Mouse (Mus musculus) liver, embryonic 14.5 days (tissue): Measurements from ENCODE around the gene Cd300e. TPM values are rescaled to one million over a fixed set of nuclear protein-coding genes. Genes with fewer than 3 reads are reported as not detected.

Source experiments
- ATAC-seq: fragments of 200-750 bp; cut with Nextera tagmentation; 2 replicates; pipeline ENCODE4 v1.8.0; 2017; ENCODE audit warnings: moderate number of reproducible peaks, mild to moderate bottlenecking, moderate library complexity; ENCODE audit not compliant: insufficient read depth
- DNase-seq, 3 experiments: peaks; one replicate each; pipeline ENCODE4 v3.0.0-alpha.2; 2012 to 2013; ENCODE audit warnings: low read depth in 3 of 3, low spot score in 3 of 3
- H3K27ac ChIP-seq: fragments of 300-500 bp; sonication (generic); 2 replicates; pipeline ENCODE4 v1.5.1; 2014; ENCODE audit warnings: moderate library complexity, mild to moderate bottlenecking, control low read depth, inconsistent platforms
- H3K27me3 ChIP-seq: fragments of 300-500 bp; sonication (generic); 2 replicates; pipeline ENCODE4 v1.6.1; 2014; ENCODE audit warnings: mild to moderate bottlenecking, low read length, moderate library complexity; ENCODE audit not compliant: control insufficient read depth, insufficient read depth
- H3K36me3 ChIP-seq: fragments of 300-500 bp; sonication (generic); replicated peaks from 2 replicates; pipeline ENCODE4 v1.6.1; 2014; ENCODE audit warnings: low read depth; ENCODE audit not compliant: control insufficient read depth, insufficient read depth
- H3K4me1 ChIP-seq, 2 experiments: fragments of 200-500 bp in 1 of 2; fragments of 300-500 bp in 1 of 2; sonication (generic) in 1 of 2; replicated peaks; 2 replicates each; pipeline ENCODE4 v1.6.1; 2012 to 2014; ENCODE audit warnings: antibody characterized with exemption in 1 of 2, inconsistent platforms in 1 of 2, low read length in 1 of 2; ENCODE audit not compliant: control insufficient read depth in 2 of 2, insufficient read depth in 2 of 2
- H3K4me2 ChIP-seq: fragments of 300-500 bp; sonication (generic); 2 replicates; pipeline ENCODE4 v1.6.1; 2014; ENCODE audit warnings: low read depth, mild to moderate bottlenecking, control low read depth, moderate library complexity
- H3K4me3 ChIP-seq, 2 experiments: fragments of 200-500 bp in 1 of 2; fragments of 300-500 bp in 1 of 2; sonication (generic) in 1 of 2; 2 replicates each; pipeline ENCODE4 v1.5.1; 2012 to 2014; ENCODE audit warnings: low read depth in 2 of 2, low read length in 2 of 2, mild to moderate bottlenecking in 2 of 2, control low read depth in 1 of 2, inconsistent platforms in 1 of 2, moderate library complexity in 1 of 2; ENCODE audit not compliant: insufficient read depth in 1 of 2
- H3K9ac ChIP-seq: fragments of 300-500 bp; sonication (generic); replicated peaks from 2 replicates; pipeline ENCODE4 v1.6.1; 2014; ENCODE audit warnings: mild to moderate bottlenecking, control low read depth, moderate library complexity
- H3K9me3 ChIP-seq: fragments of 300-500 bp; sonication (generic); 2 replicates; pipeline ENCODE4 v1.6.1; 2016; ENCODE audit warnings: low read length, mixed read lengths; ENCODE audit not compliant: control insufficient read depth
- CTCF ChIP-seq: IDR thresholded peaks from 2 replicates; pipeline ENCODE4 v1.5.1; 2016; ENCODE audit warnings: antibody characterized with exemption, low read depth, control low read depth
- EP300 ChIP-seq: IDR thresholded peaks from 2 replicates; pipeline ENCODE4 v1.6.1; 2016; ENCODE audit warnings: antibody characterized with exemption, low read depth
- WGBS: fragments of 180-500 bp; shearing (Covaris S2); extraction: QIAGEN DNeasy Blood & Tissue Kit; methylation state at CpG from one replicate; pipeline ENCODE4 v1.1.7; 2014; ENCODE audit not compliant: insufficient replicate concordance; 5-methylcytosine and 5-hydroxymethylcytosine counted together
- polyA plus RNA-seq, 2 experiments: library from polyadenylated mRNA; depleted of rRNA in 1 of 2; stranded (reverse) in 1 of 2; unstranded in 1 of 2; fragments of >200 nt; fragmentation: Nextera tagmentation in 1 of 2; extraction: Ambion mirVana in 1 of 2; gene quantifications; 2 replicates each; pipeline versions ENCODE4 v1.2.1 to v1.2.3; 2012 to 2014

Cd300e gene
- polyA plus RNA-seq, 2 experiments, result 0.22 to 0.56 TPM

DNA sequence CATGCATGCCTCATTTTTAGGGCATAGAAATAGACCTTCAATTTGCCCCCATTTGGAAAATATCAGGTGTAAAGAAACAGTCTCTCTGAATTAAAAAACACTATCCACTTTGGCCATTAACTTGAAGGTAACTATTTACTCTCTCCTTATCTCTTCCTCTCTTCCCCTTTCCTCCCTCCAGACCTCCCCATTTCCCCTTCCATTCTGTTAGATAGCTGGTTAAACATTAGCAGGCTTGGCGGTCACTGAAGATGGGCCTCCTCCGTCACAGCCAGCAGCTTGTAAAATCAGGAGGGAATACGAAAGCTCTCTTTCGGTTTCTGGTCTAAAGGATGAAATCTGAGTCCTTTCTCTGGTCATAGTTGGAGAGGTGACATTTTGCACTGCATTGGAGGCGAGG, 13.9 kb upstream of the Cd300e start:
- ATAC-seq (peak; percentile 39; the same call in 1 of the 2 replicates), DNase-seq (peak in 2 of 3 experiments; percentile 19 to 22)
- H3K27me3 ChIP-seq, result no peaks in the 10 kb centered on the region
- 8% methylated on average over 5 of the region's 5 CpGs for WGBS
- H3K9ac ChIP-seq, result no peak overlapping the region
- H3K4me2 ChIP-seq, result peak overlapping the region; percentile 18; the same call in 1 of the 2 replicates
- no peak for TF ChIP-seq EP300
- no peak for TF ChIP-seq CTCF
- H3K4me3 ChIP-seq, result no peak overlapping the region
- H3K9me3 ChIP-seq, result no peaks in the 10 kb centered on the region
- H3K36me3 ChIP-seq, result no peaks in the 10 kb centered on the region
- no peak overlapping the region for H3K27ac ChIP-seq
- H3K4me1 ChIP-seq, result peaks cover 0 to 28% of the 10 kb centered on the region in 2 experiments; a peak in 2 of 4 replicates

DNA sequence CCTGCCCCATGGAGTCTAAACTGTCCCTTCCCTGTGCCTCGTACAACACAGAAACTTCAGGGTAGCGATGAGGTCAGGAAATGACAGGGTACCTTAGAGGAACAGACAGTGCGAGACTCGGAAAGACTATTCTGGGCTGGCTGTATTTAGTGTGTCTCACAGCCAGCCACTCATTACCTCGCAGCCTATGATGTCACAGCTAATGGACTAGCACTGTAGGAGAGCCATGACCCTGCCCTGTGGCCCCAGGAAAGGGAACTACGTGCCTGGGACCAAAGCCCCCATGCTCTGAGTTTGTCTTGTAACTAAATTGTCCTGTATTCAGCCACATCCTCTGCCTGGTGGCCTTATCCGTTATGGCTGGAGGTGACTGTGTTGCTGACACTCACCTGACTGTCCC, 13.4 kb upstream of the Cd300e start:
- Histone ChIP-seq H3K9me3 (no peaks in the 10 kb centered on the region), H3K9ac (no peak overlapping the region), H3K27me3 (no peaks in the 10 kb centered on the region), H3K4me2 (no peak overlapping the region), H3K4me3 (no peak overlapping the region), H3K36me3 (no peaks in the 10 kb centered on the region), H3K27ac (no peak overlapping the region), H3K4me1 (peaks cover 0 to 28% of the 10 kb centered on the region in 2 experiments; a peak in 2 of 4 replicates)
- no peak for DNase-seq
- WGBS, result 14% methylated on average over 7 of the region's 7 CpGs
- 0 out of 2 replicates have a peak, but pooled peaks have one; percentile 35 for ATAC-seq
- TF ChIP-seq CTCF (no peak), EP300 (no peak)

- Histone ChIP-seq H3K4me1 (peaks cover 0 to 26% of the 10 kb centered on the region in 2 experiments; a peak in 2 of 4 replicates), H3K4me3 (no peak overlapping the region), H3K4me2 (no peak overlapping the region), H3K27ac (no peak overlapping the region), H3K9me3 (no peaks in the 10 kb centered on the region), H3K9ac (no peak overlapping the region), H3K36me3 (no peaks in the 10 kb centered on the region), H3K27me3 (no peaks in the 10 kb centered on the region)
- ATAC-seq (no peak), DNase-seq (no peak)
- no peak for TF ChIP-seq EP300
- 56% methylated on average over 5 of the region's 5 CpGs for WGBS
These were observed 11.0 kb upstream of the Cd300e start for GRCm38 (mm10) chr11:115073002-115073401.

DNA sequence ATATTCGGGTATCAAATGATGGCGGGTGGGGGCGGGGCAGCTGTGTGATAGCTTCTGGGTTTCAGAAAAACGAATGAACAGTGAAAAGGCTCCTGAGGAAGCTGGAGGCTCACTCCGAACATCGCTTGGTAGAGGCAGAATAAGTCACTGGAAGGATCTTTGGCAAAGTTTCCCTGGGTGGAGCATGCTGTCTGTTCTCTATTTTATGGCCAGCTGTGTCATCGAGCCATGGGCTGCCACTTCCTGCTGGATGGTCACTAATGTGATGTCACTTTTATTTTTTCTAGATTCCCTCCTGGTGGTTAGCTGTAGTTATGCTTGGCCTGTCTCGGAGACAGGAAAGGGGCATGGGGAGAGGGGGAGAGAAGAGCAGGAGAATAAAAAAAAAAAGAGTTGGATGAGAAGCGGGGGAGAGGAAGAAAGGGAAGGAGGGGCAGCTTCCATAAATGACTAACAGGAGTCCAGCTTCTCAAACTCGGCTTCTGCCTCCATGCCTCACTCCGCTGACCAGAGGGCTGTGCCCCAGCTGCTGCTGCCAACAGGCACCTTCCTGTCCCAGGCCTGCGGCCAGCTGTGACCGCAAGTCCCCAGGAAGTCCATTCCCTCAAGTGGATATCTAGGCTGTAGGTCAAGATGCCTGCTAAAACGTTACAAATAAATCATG, 9.8 kb upstream of the Cd300e start:
- DNase-seq, result no peak
- H3K4me1 ChIP-seq, result peaks cover 0 to 22% of the 10 kb centered on the region in 2 experiments; a peak in 2 of 4 replicates
- no peak for TF ChIP-seq EP300
- no peak for TF ChIP-seq CTCF
- H3K9ac ChIP-seq, result no peak overlapping the region
- WGBS, result 12% methylated on average over 14 of the region's 14 CpGs
- no peaks in the 10 kb centered on the region for H3K36me3 ChIP-seq
- H3K9me3 ChIP-seq, result no peaks in the 10 kb centered on the region
- H3K27me3 ChIP-seq, result no peaks in the 10 kb centered on the region
- no peak overlapping the region for H3K4me2 ChIP-seq
- H3K27ac ChIP-seq, result no peak overlapping the region
- no peak for ATAC-seq
- no peak overlapping the region for H3K4me3 ChIP-seq

DNA sequence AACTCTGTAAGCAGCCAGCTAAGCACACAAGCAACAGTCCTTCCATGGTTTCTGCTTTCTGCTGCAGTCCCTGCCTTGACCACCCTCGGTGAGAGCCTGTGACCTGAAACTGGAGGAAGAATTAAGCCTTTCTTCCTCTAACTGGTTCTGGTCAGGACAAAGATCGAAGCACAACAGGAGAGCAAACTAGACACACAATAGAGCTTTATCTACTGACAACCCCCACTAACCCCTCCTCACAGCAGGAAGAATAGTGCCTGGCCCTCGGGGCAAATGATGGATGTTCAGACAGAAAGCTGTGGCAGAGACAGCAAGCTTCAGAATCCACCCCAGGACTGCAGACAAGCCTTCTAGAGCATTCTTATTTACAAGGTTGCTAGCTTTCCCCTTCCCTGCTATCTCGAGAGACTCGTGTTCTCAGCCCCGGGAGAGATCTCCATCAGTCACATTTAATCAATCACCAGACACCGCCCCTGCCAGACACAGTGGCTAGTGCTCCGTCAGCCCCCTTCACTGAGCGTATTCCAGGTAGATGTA, 9.1 kb upstream of the Cd300e start:
- DNase-seq, result no peak
- no peak overlapping the region for H3K4me2 ChIP-seq
- 13% methylated on average over 9 of the region's 9 CpGs for WGBS

More for the DNA sequence above, 9.1 kb upstream of the Cd300e start:
- TF ChIP-seq EP300, result no peak
- no peak for TF ChIP-seq CTCF
- Histone ChIP-seq H3K27ac (no peak overlapping the region), H3K27me3 (no peaks in the 10 kb centered on the region), H3K36me3 (no peaks in the 10 kb centered on the region), H3K9ac (no peak overlapping the region), H3K4me3 (no peak overlapping the region), H3K4me1 (peaks cover 0 to 20% of the 10 kb centered on the region in 2 experiments; a peak in 2 of 4 replicates), H3K9me3 (no peaks in the 10 kb centered on the region)
- ATAC-seq, result no peak
